Mouse (Mus musculus): ENCODE measurements around the gene Pcgf3. TPM values are rescaled to one million over a fixed set of nuclear protein-coding genes. Genes with fewer than 3 reads are reported as not detected.

Pcgf3 gene
- 10 to 100 TPM; 20.5 to 25.2 TPM for total RNA-seq (2023)

DNA sequence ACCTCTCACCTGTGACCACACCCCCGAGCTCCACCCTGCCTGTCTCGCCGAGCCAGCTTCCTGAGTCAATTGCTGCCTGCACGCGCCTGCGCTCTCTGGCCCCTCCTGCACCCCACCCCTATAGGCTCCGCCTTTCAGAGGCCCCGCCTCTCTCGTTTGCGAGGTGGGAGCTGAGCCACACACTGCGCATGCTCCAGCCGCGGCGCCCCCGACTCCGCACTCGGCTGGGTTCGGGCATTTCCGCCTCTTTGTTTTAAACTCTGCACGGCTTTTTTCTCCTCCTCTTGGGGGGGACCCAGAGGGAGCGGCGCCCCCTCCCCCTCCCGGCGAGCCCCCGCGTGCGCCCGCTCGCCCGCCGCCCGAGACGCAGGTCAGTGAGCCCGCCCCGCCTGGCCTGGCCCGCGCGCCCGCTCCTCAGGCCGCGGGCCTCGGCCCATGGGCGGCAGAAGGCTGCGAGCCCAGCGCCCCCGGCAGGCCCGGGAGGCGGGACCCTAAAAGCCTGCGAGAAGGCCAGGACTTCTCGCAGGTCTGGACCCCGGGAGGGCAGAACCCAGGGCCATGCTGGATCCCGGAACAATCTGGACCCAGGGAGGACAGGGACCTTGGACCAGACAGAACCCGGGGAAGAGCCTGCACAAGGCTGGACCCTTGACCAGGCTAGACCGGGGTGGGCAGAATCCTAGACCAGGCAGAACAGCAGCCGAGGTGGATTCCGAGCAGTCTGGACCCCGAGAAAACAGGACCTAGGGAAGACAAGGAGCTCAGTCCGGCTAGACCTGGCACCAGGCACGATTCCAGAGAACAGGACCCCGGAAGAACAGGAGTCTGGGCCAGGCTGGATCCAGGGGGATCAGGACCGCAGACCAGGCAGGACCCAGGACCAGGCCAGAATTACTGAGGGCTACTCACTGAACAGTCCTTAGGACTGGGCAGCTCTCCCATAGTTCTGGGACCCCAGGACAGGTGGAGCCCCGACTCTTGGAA, at the start of gene Pcgf3:
Gene Pcgf3 (plus strand): TSS at position 151 of the 984 bp plus-strand sequence.

DNA sequence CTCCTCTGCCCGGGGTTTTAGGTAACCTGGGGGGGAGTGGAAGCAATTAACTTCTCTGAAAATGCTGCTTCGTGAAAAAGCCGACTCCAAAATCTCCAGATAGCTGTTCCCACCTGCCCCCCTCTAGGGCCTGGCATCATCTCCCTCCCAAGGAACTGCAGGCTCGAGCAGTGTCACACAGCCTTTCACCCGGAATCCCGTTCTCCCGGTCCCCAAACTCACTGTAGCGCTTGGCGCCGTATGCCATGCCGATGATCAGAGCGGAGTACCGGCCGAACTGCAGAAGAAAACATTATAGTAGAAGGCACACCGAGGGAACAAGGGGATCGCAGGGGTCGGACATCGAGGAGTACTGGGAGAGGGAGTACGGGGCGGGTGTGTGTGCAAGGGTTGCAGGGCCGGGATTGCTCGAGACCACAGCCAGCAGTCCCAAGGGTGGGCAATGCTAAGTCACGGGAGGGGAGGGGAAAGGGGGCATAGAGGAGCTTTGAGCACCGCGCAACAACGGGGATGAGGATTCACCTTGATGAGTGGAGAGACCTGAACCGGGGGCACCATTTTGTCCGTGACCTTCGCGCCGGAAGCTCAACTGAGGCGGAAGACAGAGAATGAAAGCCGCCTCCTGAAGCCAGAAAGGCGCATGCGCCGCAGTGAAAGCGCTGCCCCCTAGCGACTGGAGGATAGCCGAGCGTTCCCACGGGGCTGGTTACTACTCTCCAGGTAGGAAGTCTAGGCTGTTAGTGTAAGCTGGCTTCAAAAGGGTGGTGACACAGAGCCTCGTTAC, 27.0 kb upstream of the Pcgf3 start, which contains the start of gene Atp5k:
Gene Atp5k (minus strand): TSS at position 645 of the 784 bp plus-strand sequence.

DNA sequence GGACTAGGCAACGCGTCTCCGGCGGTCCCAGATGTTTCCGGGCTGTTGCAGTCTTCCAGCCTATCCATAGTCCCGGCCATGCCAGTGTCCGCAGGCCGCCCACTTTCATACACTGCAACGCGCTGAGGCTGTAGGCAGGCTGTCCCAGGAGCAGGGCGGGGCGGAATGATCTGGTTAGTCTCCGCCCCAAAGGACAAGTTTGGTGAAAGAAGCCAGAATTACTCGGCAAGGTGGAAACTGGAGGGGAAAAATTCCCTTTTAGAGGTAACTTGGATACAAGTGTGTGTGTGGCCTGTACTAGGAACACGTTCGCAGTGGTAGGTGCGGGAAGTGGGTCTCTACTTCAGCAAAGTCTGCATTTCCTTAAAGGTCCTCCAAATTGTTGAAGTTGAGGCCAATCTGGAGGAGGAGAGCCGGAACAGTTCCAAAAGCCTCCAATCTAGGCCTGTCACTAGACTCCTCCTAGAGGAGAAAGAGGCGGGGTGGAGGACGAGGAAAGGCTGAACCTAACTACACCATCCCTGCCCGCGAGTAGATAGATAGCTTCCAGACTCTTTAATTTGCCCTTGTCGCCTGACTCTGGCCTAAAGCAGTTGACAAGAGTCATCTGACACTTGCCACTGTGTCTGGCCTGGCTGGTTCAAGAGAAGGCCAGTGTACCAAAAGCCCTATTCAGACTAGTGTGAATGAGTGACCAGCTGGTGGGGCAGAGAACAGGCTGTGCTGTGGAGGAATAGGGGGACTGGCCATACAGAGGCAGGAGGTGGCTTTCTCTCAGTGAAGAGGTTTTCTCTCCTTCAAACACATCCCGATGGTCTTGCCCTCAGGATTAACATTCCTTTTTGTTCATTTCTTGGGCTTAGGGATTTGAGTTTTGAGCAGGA, 12.0 kb upstream of the Pcgf3 start, which contains the start of gene Mfsd7a:
Gene Mfsd7a (minus strand): TSS at position 107 of the 884 bp plus-strand sequence.

DNA sequence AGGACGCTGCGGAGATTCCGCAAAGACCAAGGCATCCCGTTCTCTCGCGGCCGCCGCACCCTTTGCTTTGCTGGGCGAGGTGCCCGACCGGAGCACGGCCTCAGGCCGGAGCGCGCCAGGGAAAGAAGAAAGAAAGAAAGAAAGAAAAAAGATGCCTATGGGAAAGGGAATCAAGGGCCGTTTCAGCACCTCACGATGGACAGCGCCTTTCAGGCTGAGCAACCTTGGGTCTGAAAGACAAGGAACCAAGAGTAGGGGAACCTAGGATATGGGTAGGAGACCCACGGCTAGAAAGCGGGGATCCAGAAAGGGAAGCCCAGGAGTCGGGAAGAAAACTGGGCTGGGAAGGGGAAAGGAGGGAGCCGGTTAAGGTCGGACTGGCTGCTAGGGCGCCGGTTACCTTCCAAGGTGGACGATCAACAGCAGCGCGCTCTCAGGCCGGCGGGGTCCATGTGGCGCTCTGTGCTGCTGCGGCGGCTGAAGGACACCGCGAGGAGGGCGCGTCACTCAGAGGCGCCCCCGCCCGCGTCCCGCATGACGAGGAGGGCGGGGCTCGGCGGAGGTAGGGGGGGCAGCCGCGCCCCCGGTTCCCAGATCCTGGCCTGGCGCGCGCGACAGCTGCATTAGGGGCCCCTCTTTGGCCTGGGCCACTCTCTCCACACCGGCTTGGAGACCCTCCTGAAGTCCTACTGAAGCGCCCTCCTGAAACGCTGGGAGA, 88.6 kb downstream of the Pcgf3 start, which contains the start of gene Cplx1:
Gene Cplx1 (minus strand): TSS at position 536 of the 718 bp plus-strand sequence.

Other genes starting within 250 kb of the Pcgf3 start
- gene Dr1, start 192.3 kb upstream of the Pcgf3 start, total RNA-seq (2023): 10 to 100 TPM; 65.6 to 72.5 TPM
- gene Pigg, start 148.6 kb upstream of the Pcgf3 start, total RNA-seq (2023): 1 to 10 TPM; 2.3 to 2.9 TPM
- gene Gm42517, start 93.3 kb upstream of the Pcgf3 start, total RNA-seq (2023): not detected
- not detected for gene Pde6b, start 72.8 kb upstream of the Pcgf3 start, total RNA-seq (2023)
- 100 to 1,000 TPM in 1 of 2 experiments, 10 to 100 TPM in 1; 64.1 to 125 TPM for gene Atp5k, start 26.8 kb upstream of the Pcgf3 start, total RNA-seq (2023)
- gene Mfsd7a, start 12.3 kb upstream of the Pcgf3 start, total RNA-seq (2023): 10 to 100 TPM; 43.1 to 44.4 TPM
- gene Cplx1, start 88.8 kb downstream of the Pcgf3 start, total RNA-seq (2023): not detected
- gene Gak, start 168.5 kb downstream of the Pcgf3 start, total RNA-seq (2023): 100 to 1,000 TPM; 135 to 139 TPM
- gene Tmem175, start 168.5 kb downstream of the Pcgf3 start, total RNA-seq (2023): 10 to 100 TPM; 19.3 to 20.5 TPM
- 10 to 100 TPM; 25.9 to 27.4 TPM for gene Idua, start 199.1 kb downstream of the Pcgf3 start, total RNA-seq (2023)
- gene Dgkq, start 208.4 kb downstream of the Pcgf3 start, total RNA-seq (2023): 10 to 100 TPM; 18.2 to 26.4 TPM
- not detected for gene Slc26a1, start 214.3 kb downstream of the Pcgf3 start, total RNA-seq (2023)
- gene Fgfrl1, start 231.2 kb downstream of the Pcgf3 start, total RNA-seq (2023): 1 to 10 TPM; 2.2 to 4.3 TPM